Mouse (Mus musculus) heart, adult 2 months (tissue): ENCODE measurements around the gene Rccd1.

Experiments used
- CTCF ChIP-seq: fragments of 200-600 bp; IDR thresholded peaks from 2 replicates; pipeline ENCODE4 v1.8.1; 2022; ENCODE audit warnings: antibody characterized with exemption, mild to moderate bottlenecking, moderate library complexity
- EP300 ChIP-seq: fragments of 200-500 bp; IDR thresholded peaks from 2 replicates; pipeline ENCODE4 v1.6.1; 2011; ENCODE audit warnings: low read depth, low read length, control low read depth; ENCODE audit not compliant: insufficient read depth
- POLR2A ChIP-seq: fragments of 200-500 bp; IDR thresholded peaks from 2 replicates; pipeline ENCODE4 v1.6.1; 2011; ENCODE audit warnings: mild to moderate bottlenecking, low read depth, low read length, control low read depth; ENCODE audit not compliant: insufficient read depth

GRCm38 (mm10) chr7:80280998-80281397 is 43.3 kb downstream of the Rccd1 start:
- TF ChIP-seq EP300, result no peak
- no peak for TF ChIP-seq POLR2A
- TF ChIP-seq CTCF, result peak; percentile 32
